Mouse (Mus musculus) E14TG2a.4 (cell line): ENCODE measurements around the gene Ltb.

Experiments used
- CTCF ChIP-seq: conservative IDR thresholded peaks from 2 replicates; pipeline ENCODE4 v1.5.1; 2014; ENCODE audit warnings: low read length
- NANOG ChIP-seq: IDR thresholded peaks from 2 replicates; pipeline ENCODE4 v1.6.1; 2014; ENCODE audit warnings: borderline replicate concordance, low read length, mixed read lengths
- POU5F1 ChIP-seq: IDR thresholded peaks from 2 replicates; pipeline ENCODE4 v1.6.1; 2014; ENCODE audit warnings: low read length, borderline replicate concordance

DNA sequence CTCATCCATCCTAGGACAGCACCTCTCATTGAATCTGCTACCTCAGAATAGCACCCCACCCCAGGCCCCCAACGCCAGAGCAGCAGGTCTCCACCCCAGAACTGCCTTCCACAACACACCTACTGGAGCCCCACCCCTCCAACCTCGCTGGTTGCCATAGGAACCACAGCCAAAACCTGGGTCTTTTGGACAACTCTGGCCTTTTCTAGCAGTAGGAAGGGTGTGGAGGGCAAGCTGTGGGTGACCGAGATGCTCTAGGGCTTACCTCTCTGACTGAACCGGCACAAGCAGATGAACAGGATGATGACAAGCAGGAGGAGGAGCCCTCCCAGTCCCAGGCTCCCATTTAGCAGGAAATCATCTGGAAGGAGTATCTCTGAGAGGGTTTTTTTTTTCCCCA lies 7.6 kb upstream of the Ltb start:
- no peak for TF ChIP-seq CTCF
- TF ChIP-seq NANOG = no peak
- no peak for TF ChIP-seq POU5F1
